Mouse (Mus musculus): ENCODE results near the gene Gcdh.

DNA sequence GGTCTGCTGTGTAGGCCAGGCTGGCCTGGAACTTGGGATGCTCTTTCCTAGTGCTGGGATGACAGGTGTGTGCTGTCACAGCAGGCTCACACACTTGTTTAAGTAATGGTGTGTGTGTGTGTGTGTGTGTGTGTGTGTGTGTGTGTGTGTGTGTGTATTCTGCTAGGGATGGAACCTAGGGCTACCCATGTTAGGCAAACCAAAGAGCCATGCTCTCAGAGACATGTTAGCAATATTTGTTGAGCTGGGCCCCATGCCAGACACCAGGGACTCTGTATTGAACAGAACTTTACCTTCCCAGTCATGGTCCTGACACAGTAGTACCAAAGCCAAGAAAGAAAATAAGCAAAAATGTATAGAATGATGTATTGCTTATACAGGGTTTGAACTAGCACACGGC, 33.8 kb upstream of the Gcdh start:
- TF ChIP-seq CTCF (IDR thresholded peaks at IDR 0.05; ENCODE audit: low read depth) (no peak), EP300 (IDR thresholded peaks at IDR 0.05; ENCODE audit: low read depth) (no peak)
